Mouse (Mus musculus) v-Abl transformed pro-B cells (cell line): ENCODE measurements around the gene Zfp36l2.

Experiments
- in situ Hi-C, 2 experiments: fragments of 400-800 bp; cut with MboI; formaldehyde crosslinking; loops; one replicate each; pipeline ENCODE4 v1.15.1; 2025; ENCODE audit not compliant: unreplicated experiment in 2 of 2

Zfp36l2 gene

DNA sequence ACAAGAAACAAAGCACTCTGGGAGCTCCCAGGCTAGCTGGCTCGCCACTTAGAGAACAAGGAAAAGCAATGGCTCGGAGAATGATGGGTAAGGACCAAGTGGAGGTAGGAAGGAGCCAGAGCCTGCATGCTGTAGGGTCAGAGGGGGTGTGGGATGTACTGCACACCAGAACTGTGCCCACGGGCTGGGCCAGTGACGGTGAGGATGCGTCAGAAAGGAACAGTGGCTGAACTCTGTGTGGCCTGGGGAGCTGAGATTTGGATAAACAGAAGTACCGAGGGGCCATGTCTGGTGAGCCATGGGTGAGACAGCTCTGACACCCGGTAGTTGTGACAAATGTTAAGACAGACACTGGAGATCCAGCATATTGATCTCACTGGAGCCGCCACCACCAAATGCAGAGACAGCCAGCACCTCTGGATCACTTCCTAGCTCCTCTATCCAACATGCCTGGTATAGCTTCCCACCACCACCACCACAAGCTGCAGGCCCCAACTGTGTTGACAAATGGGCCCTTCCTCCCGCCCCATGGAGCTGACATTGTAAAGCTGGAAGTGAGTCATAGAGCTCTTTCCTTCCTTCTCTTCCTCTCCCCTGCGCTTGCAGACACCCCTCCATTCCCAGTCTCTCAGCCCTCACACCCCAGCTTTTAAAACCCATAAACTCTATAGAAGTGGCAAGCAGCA is 46.8 kb downstream of the Zfp36l2 start:
- in situ Hi-C loops, result no loop called here

- in situ Hi-C loops, result no loop called here
These were observed 50.2 kb downstream of the Zfp36l2 start for GRCm38 (mm10) chr17:84137393-84138171.

GRCm38 (mm10) chr17:84136669-84137392 is 50.9 kb downstream of the Zfp36l2 start:
- in situ Hi-C loops, result no loop called here

GRCm38 (mm10) chr17:84136217-84136616 is 51.5 kb downstream of the Zfp36l2 start:
- in situ Hi-C loops, result no loop called here

GRCm38 (mm10) chr17:84135243-84135642 is 52.5 kb downstream of the Zfp36l2 start:
- in situ Hi-C loops, result no loop called here
